Mouse (Mus musculus): ENCODE measurements around the gene Ltbp4.
A peak's percentile ranks its signal among the peaks of the same experiment; 100 is the strongest.

Gene Ltbp4

GRCm38 (mm10) chr7:27337175-27337853 is at the start of gene Ltbp4:
Ltbp4 (minus strand) TSS chr7:27337692.
- no peak for DNase-seq (ENCODE audit: low read depth)

GRCm38 (mm10) chr7:27384731-27385130 is 47.2 kb upstream of the Ltbp4 start:
- DNase-seq (ENCODE audit: low read depth) = peak; percentile 35

DNA sequence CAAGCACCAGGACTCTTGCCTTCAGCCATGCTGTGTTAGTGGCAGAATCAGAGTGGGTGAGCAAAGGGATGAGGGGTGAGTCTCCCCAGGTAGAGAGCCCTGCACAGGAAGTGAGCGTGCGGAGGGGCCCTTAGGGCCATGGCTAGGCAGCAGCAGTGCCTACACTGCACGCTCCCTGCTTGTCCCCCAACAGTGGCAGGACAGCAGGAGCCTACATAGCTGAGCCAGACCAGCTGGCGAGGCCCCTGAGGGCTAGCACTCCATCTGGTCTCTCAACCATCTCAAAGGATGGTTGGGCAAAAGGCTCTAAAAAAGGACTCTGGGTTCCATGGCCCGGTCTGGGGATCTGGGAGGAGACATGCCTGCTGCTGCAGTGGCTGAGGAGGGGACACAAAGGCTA is 46.6 kb upstream of the Ltbp4 start:
- DNase-seq (ENCODE audit: low read depth) = no peak

- no peak for DNase-seq (ENCODE audit: low read depth)
Observed at GRCm38 (mm10) chr7:27383233-27383632, 45.7 kb upstream of the Ltbp4 start.

DNA sequence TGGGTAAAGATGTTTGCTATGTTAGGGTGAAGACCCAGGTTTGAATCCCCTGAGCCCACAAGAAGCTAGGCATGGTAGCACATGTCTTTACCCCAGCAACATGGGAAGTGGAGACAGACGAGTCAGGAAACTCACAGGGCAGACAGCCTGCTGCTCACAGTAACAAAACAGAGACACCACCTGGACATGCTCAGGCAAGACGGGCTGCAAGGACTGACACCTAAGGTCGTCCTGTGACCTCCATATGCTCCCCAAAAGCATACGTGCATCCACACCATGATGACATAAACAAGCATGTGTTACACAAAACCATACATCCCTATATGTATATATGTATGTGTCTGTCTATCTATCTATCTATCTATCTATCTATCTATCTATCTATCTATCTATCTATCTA is 44.1 kb upstream of the Ltbp4 start:
- DNase-seq (ENCODE audit: low read depth) = no peak

GRCm38 (mm10) chr7:27381009-27381408 is 43.5 kb upstream of the Ltbp4 start:
- no peak for DNase-seq (ENCODE audit: low read depth)

- DNase-seq (ENCODE audit: low read depth) = no peak
Observed at GRCm38 (mm10) chr7:27379836-27380235, 42.3 kb upstream of the Ltbp4 start.

DNA sequence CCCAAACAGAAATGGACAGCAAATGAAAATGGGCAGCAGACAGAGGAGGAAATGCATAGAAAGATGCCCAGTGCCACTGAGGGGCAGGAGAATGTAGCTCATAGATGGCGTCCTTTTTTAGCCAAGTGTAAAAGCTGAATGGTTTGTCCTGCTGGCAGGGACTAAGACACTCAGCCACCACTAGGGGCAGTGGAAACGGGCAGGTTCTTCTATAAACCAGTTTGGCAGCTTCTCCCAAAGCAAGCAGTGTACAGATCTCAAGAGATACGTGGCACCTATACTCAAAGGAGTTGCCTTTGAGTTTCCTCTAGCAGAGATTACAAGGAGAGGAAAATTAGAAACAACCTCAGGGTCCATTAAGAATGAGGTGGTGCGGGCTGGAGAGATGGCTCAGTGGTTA is 40.9 kb upstream of the Ltbp4 start:
- DNase-seq (ENCODE audit: low read depth) = no peak

- DNase-seq (ENCODE audit: low read depth) = no peak
Observed at GRCm38 (mm10) chr7:27375274-27375673, 37.8 kb upstream of the Ltbp4 start.

GRCm38 (mm10) chr7:27371715-27372462 is 34.4 kb upstream of the Ltbp4 start:
- DNase-seq (ENCODE audit: low read depth) = no peak

- DNase-seq (ENCODE audit: low read depth) = no peak
Observed at GRCm38 (mm10) chr7:27369111-27369510, 31.6 kb upstream of the Ltbp4 start.

DNA sequence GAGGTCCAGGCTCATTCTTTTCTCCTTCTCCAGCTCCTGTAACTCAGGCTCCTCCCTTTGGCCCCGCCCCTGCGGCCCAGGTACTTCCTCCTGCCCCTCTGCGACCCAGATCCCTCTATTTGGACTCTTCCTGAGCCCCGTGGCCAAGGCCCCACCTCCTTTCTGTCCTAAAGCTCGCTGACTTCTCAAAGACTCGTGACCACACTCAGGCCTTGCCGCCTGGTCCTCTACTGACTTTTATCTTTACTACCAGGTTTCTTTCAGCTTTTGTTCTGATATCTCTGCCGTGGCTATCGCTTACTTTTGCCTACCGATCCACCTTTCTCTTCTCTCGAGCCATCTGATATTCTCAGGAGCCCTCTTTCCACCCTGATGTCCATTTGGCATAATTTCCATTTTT is 30.5 kb upstream of the Ltbp4 start:
- no peak for DNase-seq (ENCODE audit: low read depth)

DNA sequence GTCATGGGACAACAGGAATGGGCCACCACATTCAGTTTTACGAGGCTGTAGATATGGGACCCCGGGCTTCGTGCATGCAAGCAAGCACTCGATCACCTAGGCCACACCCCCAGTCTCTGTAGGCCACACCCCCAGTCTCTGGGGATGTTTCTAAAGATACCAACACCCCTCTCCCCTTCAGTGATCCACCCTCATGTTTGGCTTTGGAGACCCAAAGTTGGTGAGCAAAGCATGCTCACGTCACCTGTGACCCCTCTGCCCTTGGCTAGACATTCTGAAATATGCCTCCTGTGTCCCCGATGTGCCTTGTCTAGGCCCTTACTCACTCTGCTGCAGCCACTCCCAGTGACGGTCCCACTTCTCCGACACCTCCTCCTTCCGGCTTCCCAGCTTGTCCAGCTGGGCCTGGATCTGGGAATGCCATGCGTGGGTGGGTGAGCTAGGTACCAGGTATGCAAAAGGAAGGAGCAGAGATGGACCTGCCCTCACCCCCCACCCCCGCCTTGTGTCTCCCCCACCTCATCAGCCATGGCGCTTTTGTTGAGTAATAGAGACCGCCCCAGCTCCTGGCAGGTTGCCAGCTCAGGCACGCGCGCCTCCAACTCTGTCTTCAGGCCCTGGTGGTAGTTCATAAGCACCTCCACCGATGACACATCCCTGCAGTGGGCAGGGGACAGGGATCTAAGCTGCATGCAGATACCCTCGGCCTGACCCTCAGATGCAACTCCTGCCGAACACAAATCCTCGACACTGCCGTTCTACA is 28.8 kb upstream of the Ltbp4 start:
- DNase-seq (ENCODE audit: low read depth) = no peak

GRCm38 (mm10) chr7:27364379-27364778 is 26.9 kb upstream of the Ltbp4 start:
- no peak for DNase-seq (ENCODE audit: low read depth)

DNA sequence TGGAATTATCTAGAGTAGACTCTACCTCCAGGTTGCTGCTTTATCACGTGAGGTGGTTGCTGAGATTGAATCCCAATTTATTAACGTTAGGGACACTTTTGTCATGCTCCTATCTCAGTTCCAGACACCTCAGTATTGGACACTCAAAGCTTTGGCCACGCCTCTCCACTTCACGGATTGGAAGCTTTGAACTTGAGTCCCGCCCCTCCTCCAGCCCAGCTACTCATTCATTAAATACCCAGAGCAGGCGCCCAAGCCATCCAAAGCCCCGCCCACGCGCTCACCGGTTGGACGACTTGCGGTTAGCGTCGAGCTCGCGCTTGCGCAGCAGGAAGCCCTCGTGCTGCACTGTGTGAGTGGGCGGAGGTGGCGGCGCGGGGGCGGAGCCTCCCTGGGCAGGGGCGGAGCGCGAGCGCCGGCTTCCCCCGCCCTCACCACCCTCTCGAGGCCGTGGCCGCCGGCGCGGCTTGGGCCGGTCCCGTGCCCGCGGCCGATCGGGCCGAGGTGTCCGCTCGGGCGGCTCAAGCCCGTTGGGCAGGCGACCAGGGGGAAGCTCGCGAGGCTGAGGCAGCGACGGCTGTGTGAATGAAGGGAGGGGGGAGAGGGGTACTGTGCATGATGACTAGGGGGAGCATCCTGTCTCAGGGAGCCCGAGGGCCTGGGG is 23.9 kb upstream of the Ltbp4 start:
- DNase-seq (ENCODE audit: low read depth) = peak; percentile 99

DNA sequence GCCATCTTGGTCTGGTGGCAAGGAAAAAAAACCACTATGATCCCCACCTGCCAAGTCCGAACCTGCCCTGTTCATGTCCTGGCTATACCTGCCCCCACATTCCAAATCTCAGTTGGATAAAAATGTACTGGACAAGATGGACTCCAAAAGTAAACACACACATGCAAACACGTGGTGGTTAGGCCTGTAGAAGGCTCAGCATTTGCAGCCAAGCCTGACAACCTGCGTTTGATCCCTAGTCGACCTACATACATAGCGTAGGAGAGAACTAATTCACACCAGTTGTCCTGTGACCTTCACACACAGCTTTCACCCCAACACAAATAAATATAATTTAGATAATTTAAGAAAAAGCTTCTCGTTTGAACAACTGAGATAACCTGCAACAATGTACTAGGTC is 23.3 kb upstream of the Ltbp4 start:
- no peak for DNase-seq (ENCODE audit: low read depth)

- DNase-seq (ENCODE audit: low read depth) = no peak
Observed at GRCm38 (mm10) chr7:27359706-27360358, 22.3 kb upstream of the Ltbp4 start.

DNA sequence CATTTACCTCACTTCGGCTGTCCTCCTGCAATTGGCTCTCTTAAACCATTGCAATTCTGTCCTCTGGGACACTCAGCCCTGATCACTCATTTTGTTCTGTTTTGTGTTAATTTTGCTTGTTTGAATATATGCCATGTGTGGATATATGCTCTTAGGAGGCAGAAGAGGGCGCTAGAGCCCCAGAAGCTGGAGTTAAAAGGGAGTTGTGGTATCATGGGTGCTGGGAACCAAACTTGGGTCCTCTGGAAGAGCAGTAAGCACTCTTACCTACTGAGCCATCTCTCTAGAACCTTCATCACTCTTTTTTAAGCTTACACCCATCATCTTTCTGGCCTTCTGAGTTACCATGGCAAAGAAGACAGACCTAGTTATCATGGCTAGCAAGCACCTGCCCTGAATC is 21.7 kb upstream of the Ltbp4 start:
- DNase-seq (ENCODE audit: low read depth) = no peak

GRCm38 (mm10) chr7:27357595-27357978 is 20.1 kb upstream of the Ltbp4 start:
- no peak for DNase-seq (ENCODE audit: low read depth)

DNA sequence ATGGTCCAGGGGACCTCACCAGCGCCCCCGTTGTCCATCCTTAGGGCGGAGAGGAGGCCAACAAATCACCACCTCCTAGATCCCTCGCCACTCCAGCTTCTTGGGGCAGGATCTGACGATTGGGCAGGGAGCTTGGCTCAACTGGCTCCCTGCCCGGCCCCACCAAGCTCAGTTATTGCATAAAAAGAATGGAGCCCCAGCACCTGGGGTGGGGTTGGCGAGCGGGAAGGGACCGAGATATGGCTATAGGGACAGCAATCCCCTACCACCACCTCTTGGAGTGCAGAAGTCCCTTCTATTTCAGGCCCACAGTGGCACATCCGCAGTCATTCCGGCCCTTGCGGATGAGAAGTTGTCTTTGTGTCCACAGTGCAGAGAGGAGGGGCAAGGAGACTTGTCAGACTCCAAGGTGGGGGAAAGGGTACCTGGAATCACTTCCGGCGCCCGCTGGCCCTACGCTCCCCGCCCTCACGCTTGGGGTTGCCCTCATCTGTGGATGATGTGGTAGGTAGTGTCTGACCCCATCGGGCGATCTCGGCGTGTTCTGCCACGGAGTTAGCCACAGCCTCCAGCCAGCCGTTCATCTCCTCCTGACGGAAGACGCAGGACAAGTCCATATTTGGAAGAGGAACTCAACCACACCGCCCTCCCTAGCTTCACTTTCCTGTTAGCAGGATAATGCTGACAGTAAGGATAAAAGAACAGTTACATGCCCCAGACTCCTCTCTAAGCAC is 19.5 kb upstream of the Ltbp4 start, which contains the start of gene Gm20479:
TSS of gene Gm20479 (minus strand) at position 559 of the 734 bp plus-strand sequence.
- no peak for DNase-seq (ENCODE audit: low read depth)

DNA sequence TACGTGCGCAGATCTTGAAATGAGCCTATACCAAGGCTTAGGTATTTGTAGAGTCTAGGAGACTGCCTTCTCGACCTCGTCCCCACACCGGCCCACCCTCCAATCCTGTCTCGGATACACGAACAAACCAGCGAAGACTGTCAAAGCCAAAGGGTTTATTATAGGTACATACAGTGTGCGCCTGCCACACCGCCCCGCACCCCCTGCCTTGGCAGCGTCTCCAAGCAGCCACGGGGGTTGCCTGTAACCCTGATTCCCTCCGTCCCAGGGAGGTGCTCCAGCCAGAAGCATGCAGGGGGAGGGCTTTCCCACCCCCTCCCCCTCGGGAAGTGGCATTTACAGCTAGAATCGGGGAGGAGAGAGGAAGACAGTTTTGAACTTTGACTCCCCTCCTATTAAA is 18.8 kb upstream of the Ltbp4 start:
- DNase-seq (ENCODE audit: low read depth) = no peak
